Mouse (Mus musculus) left cerebral cortex, postnatal 10 days (tissue): ENCODE data around the gene Nup107. TPM values are rescaled to one million over a fixed set of nuclear protein-coding genes. Genes with fewer than 3 reads are reported as not detected.
"Not testable (repeated sequence)": the region's sequence is repeated elsewhere in the genome, so short reads cannot be mapped to it uniquely, and the experiment has no call there.

Source experiments
- DNase-seq, 2 experiments: peaks; one replicate each; pipeline ENCODE4 v3.0.0; 2021 to 2022; ENCODE audit warnings: low spot score in 2 of 2, mixed read lengths in 1 of 2; ENCODE audit errors: extremely low spot score in 1 of 2
- intact Hi-C: fragments of 180-260 bp; cut with DNase I; formaldehyde crosslinking; loops from one replicate; pipeline ENCODE4 v1.15.1; 2025
- total RNA-seq, 2 experiments: library from RNA; stranded (reverse); gene quantifications; 2 replicates each; pipeline ENCODE4 v1.2.3; 2021

The Nup107 gene
- total RNA-seq, 2 experiments from 2014 or later = 16.8 to 18.0 TPM

DNA sequence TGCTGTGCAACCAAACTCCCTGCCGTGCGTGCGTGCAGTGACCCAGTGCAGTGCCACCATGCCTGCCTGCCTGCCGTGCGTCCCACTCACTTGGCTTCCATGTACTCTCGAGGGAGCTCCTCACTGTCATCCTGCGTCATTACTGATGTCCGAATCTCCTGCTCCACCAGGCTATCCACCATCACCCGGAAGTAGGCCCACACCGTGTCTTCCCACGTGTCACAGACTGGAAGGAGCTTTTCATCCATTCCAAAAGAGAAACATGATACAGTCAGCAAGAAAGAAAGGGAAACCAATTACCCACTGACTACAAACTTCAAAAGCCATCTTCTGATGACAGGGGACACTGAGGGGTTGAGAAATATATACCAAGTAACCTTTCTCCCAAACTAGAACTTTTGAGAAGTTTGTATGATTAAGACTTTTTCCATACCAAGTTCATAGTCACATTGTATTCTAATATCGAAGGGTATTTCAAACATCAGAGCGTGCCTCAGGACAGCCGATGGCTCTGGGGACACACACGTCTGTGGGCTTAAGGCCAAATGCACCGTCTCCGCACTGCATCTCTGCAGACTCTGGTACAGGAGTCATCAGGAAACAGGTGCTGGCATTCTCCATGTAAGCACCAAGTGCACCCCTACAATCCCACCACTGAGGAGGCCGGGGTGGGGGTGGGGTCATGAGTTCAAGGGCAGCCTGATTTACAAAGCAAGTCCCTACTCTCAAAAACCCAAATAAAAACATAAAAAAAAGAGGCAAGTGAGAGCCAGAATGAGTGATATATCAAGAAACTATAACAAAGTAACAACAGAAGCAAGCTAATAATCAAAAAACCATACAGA, 22.0 kb downstream of the Nup107 start:
- no peak for DNase-seq
- intact Hi-C loops = no loop called here

DNA sequence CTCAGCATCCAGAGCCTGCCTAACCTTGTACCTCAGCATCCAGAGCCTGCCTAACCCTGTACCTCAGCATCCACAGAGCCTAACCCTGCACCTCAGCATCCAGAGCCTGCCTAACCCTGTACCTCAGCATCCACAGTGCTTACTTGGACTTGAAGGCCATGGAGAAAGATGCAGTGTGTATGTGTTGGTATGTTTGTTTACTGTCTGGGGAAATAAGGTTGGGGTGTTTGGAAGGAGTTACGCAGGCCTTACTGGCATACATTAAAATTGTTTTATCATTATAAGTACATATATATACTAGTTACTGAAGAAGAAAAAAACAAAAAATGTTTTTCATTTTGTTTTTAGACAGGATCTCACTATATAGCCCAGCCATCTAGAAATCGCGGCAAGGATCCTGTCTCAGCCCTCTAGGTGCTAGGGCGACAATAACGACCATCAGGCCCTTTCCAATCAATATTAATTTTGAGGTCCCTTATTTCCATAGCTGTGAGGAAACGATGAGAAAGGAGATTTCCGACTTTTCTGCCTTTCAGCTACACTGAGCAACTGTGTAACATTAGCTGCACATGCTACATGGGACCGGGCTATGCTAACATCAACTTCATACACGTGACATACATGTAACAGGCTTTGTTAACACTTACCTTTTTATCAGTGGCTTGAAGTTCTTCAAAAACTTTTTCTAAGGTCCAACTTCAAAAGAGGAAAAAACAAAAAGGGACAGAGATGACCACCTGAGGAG, 22.8 kb downstream of the Nup107 start:
- intact Hi-C loops = no loop called here
- DNase-seq = no peak

DNA sequence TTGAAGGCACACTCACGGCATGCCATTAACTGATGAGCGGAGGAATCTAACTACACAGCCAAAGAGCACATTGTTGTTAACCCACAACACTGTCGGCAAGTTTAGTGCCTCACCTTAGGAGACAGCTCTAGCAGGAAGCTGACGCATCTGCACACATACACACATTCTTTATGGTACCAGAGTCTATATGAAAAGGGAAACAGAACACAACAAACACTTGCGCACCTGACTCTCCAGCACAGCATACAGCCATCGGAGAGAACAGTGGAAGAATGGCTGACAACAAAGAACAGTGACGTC, 24.4 kb downstream of the Nup107 start:
- intact Hi-C loops = no loop called here
- no peak for DNase-seq

DNA sequence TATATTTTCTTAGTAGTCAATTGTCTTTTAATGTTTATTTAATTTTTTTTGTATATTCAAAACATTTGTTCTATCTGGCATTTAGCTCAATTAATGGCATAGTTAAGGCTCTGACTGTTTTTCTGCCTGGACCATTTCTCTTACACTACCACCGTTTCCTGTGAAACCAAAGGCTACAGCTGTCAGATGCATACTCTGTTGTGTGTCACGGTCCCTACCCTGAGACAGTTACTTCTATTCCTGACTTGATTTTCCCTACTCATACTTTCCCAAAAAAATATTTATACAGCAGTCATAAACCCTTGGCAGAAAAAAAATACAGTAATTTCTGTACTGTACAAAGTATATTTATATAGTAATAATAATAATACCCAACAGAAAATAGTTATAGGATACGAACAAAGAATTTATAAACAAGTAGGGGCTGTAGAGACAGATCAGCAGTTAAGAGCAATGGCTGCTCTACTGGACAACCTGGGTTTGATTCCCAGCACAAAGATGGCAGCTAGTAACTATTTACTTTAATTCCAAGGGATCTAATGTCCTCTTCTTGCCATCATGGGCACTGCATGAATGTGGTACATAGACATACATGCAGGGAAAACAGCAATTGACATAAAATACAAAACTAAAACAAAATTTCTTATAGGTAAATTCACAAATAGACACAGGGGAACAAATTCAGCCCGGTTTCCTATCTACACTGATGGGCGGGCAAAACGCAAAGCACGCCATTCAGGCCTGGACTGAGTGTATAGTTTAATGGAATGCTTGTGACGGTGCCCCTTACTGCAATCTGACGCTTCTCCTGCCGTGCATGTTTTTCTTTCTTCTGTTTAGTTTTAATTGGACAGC, 25.0 kb downstream of the Nup107 start:
- intact Hi-C loops = no loop called here
- DNase-seq = no peak

DNA sequence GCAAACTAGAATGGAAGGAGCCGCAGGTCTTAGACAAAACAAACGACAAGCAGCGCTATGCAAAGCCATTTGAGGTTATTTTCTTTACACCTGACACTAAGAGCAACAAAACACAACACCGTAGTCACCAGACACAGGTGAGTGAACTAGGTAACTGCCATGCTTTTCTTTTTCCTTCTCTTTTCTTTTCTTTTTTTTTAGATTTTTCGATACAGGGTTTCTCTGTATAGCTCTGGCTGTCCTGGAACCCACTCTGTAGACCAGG, 25.7 kb downstream of the Nup107 start:
- intact Hi-C loops = no loop called here
- DNase-seq = no peak

DNA sequence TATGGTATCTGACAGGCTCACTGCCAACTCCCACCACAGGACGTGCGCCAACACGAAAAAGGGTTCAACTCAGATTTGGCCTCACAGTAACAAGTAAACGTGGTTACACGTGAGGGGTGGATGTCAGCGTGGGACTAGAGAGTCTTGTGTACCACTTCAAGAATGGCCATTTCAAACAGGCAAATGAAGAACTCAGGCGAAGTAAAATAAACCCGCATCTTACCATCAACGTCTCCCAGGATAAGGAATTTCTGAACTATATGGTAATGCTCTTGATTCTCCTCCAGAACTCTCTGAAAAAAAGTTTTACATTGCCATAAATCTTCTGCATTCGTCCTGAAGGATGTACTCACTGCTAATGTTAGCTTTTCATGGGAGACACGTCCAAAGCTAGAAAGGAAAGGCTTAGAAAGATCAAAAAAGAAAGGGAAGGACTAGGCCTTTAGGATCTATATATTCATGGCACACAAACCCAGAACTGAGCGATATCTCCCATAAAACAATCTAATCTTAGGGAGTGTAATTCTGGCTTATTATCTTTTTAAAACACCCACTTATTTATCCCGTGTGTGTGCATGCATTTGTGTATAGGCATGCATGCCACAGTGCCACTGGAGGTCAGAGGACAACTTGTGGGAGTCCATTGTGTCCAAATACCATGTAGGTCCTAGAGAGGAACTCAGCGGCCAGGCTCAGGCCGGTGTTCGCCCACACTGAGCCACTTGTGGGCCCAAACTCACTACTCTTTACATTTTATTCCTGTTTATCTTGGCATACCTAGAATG, 26.2 kb downstream of the Nup107 start:
- no peak for DNase-seq
- intact Hi-C loops = no loop called here

DNA sequence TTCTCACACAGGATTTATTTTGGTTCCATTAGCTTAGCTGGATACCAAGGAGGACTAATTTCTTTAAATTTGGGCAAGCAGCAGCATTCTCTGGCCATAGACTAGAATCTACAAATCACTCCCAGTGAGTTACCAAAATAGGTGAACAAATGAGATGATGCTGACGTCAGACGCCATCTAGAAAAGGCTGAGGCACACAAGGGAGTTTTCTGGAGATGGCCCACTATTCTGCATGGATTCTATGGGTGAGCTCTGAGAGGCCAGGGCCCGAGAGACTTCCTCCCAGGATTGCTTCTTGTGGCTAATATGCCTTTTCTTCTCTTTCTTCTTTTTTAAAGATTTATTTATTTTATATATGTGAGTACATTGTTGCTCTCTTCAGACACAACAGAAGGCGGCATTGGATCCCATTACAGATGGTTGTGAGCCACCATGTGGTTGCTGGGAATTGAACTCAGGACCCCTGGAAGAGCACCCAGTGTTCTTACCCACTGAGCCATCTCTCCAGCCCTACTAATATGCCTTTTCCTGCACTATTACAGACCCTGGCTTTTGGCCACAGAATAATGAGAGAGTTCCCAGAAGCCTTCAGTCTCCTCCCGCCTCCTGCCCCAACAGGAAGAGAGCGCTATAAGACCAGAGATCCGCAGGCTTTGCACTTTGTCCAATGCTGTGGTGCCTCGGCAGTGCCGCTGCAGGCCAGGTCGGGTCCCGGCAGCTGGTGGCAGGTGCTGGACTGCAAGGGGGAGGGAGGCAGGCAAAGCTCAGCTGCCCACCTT, 27.2 kb downstream of the Nup107 start:
- intact Hi-C loops = no loop called here
- DNase-seq = no peak

DNA sequence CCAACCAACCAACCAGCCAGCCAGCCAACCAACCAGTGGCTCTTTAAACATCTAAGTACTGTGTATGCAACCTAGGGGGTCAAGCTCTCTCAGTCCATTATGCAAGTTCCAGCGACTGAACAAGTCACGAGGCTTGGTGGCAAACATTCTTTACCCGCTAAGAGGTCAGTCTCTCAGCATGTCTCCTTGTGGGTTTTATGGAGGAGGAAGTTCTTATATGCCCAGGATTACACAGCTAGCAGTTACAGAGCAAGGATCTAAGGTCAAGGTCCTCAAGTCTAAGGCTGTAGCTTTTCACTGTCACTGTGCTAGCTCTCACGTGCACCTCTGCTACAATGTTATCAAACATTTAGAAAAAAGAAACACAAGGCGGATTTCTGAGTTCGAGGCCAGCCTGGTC, 27.9 kb downstream of the Nup107 start:
- DNase-seq = no peak
- intact Hi-C loops = no loop called here

DNA sequence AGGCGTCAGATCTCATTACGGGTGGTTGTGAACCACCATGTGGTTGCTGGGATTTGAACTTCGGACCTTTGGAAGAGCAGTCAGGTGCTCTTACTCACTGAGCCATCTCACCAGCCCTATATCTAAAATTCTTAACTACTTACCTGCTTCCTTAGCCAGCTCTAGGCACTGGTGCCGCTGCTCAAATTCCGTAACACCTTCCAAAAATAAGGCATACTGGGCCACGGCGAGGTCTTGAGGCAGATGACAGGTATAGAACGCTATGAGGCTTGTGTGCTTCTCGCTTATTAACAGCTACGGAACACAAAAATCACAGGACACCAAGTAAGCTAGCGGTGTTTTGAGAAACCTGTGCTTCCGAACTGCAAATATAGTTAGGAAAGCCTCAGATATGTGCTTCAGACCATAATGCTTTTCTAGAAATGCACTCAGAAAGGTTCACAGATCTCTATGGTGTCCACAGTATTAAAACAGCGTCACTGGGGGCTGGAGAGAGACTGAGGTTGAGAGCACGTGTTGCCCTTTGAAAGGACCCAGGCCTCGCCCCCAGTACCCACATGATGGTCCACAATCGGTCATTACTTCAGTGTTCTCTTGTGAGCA, 28.8 kb downstream of the Nup107 start:
- DNase-seq = no peak
- intact Hi-C loops = no loop called here

DNA sequence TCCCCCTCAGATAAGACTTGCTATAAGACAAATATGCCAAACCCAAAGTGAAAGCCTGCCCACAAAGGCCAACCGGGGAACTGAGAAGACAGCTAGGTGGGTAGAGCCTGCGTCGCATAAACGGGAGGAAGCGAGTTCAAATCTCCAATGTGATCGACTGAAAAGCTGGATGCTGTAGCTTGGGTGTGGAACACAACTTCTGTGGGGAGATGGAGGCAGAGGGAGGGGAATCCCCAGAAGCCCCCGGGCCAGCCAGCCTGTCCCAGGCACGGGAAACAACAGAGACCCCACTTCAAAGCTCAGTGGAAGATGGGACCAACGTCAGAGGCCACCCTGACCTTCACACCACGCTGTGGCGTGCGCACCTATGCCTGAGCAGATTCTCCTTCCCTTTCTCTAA, 29.5 kb downstream of the Nup107 start:
- DNase-seq = no peak
- intact Hi-C loops = no loop called here

DNA sequence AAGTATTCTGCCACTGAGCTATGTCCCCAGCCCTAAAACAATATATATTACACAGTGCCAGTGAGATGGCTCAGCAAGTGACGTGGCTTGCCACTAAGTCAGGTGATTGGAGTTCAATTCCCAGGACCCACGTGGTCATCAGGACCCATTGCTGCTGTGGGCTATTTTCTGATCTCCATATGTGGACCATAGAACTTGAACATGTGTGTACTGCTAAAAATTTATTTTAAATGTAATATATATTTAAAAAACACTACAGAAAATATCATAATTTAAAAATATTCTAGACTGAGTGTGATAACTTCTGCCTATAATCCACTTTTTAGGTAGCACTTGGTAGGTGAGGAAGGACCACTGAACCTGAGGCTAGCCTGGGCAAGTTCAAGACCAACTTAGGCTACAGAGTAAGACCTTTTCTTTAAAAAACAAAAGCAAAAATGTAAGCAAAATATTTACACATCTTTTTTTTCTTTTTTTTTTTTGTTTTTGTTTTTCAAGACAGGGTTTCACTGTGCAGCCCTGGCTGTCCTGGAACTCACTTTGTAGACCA, 30.1 kb downstream of the Nup107 start:
- DNase-seq = no peak
- intact Hi-C loops = no loop called here

DNA sequence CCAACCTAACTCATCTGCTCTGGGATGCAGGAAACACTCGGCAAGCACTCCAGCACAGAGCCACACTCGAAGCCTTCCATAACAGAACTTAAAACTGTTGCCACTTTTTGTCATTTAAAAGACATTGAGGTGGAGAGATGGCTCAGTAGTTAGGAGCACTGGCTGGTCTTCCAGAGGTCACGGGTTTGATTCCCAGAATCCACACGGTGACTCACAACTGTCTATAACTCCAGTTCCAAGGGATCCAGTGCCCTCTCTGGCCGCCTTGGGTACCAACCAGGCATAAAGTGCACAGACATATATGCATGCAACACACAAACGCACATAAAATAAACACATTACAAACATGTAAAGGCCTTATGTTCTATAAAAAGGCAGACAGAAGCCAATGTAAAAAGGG, 31.0 kb downstream of the Nup107 start:
- no peak for DNase-seq
- intact Hi-C loops = no loop called here

DNA sequence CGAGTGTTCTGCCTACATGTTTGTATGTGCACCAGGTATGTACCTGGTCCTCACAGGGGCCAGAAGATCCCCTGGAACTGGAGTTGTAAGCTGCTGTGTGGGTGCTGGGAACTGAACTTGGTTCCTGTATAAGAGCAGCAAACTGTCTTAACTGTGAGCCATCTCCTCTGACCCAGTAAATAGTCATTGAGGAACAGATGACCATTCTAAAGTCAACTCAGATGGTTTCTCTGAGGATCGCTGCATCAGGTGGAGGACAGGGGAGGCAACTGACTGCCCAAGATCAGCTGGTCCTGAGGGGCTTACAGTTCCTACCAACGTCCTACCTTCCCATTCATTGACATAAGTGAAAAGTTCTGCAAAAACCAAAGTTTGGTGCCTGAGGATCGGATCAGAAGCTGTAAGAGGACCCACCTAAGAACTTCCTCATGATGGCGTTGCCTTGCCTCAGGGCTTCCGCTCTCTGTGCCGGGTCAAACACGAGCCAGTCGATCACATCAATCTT, 31.6 kb downstream of the Nup107 start:
- no peak for DNase-seq
- intact Hi-C loops = no loop called here

DNA sequence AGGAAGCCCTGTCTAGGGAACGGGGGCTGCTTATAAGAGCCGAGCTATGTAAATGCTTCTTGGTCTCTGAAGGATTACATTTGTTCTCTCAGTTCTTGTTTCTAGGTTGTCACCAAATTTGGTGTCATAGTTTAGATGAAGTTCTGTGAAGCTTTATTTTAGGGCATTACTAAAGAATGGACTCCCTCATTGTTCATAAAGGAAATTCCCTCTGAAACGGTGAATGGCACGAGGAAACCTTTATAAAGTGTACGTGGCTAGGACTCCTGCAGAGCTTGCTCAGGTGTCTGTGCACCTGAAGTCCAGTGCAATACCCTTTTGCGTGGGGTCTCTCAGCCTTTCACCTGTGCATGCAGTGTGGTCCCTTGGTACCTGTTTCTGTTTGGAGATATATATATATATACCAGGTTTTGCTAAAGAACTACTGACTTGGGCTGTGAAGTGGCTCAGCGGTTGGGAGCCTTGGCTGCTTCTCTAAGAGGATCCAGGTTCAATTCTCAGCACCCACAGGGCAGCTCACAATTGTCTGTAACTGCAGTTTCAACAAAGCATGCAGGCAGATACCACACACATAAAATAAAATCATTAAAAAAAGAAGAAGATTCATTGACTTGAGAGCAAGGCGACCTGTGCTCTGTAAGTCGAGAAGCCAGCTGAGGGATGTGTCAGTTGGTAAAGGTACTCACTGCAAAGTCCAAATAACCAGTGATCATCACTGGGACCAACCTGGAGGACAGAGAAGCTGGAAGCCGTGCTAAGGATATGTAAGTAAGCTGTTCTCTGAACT, 32.5 kb downstream of the Nup107 start:
- intact Hi-C loops = no loop called here
- DNase-seq = no peak

DNA sequence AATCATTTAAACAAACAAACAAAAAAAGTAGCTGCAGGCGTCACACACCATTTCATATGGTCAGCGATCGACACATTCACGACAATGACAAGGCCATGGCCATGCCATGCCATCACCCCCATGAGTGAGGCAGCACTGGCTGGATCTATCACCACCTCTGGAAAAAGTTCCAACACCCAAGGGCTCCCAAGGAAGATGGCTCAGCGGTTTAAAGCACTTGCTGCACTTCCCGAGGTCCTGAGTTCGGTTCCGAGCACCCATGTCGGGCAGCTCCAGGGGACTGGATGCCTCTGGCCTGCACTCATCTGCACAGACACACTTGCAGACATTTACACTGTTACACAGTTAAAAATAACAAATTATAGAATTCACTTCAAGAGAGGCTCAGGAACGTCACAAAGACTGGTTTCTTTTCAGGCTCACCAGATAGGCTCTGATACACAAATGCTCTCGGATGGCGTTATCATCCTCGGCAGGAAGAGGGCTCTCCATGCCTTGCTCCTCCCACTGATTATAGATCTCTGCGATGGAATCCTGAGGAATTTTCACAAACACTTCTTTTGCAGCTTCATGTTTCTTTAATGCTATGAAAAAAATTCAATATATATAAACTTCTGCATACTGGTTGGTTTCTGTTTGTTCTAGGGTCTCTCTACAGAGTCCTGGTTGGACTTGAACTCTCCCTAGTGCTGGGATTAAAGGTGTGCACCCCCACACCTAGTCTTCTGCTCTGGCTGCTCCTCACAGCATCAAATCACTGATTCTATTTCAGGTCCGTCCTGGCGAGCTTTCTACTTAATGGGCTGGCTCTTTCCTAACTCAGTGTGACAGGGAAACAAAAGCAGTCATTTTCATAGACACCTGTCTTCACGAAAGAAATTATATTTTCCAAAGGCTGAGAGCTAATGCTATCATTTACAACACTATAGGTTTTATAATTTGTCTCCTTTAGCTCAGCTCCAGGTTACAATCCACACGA, 33.5 kb downstream of the Nup107 start:
- intact Hi-C loops = no loop called here
- DNase-seq = no peak

DNA sequence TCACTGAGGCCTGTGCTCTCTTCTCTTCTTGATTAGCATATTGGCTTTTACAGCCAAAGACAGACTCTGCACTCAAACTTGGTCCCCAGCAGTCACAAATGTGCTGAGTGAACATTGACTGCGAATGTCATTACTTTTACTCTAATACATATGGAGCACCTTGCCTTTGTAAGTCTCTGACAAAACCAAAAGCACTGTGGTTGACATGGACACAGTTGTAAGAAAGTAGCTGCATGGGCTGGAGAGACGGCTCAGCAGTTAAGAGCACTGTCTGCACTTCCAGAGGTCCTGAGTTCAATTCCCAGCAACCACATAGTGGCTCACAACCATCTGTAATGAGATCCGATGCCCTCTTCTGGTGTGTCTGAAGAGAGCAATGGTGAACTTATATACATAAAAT, 34.2 kb downstream of the Nup107 start:
- intact Hi-C loops, DNase-seq: not testable (repeated sequence)
